Mouse (Mus musculus): ENCODE data around the gene H2-M10.6. TPM values are rescaled to one million over a fixed set of nuclear protein-coding genes. Genes with fewer than 3 reads are reported as not detected.

H2-M10.6 gene
- polyA plus RNA-seq, 1 experiment from 2014 or later, result not detected

GRCm38 (mm10) chr17:36836874-36837647, 25.1 kb downstream of the H2-M10.6 start, which contains the start of gene Trim26:
TSS of gene Trim26 (plus strand) at chr17:36837134.
- Histone ChIP-seq H3K4me3 (ENCODE audit: low read length) (peak within 1 kb of the TSS; percentile 78), H3K9ac (replicated peaks; ENCODE audit: low read length) (peak within 1 kb of the TSS; percentile 92), H3K4me2 (replicated peaks; ENCODE audit: low read depth, low read length) (peak within 1 kb of the TSS; percentile 70), H3K27me3 (ENCODE audit: insufficient read depth, low read length) (no peaks in the 10 kb centered on the region), H3K9me3 (ENCODE audit: low read length) (no peaks in the 10 kb centered on the region), H3K36me3 (ENCODE audit: insufficient read depth, low read length) (no peaks in the 10 kb centered on the region), H3K4me1 (ENCODE audit: insufficient read depth, low read length) (peaks cover 14% of the 10 kb centered on the region; the same call in 1 of the 2 replicates), H3K27ac (ENCODE audit: low read length) (peak within 1 kb of the TSS; percentile 96)
- under 1% methylated on average over 50 of the region's 58 CpGs for WGBS
- ATAC-seq (ENCODE audit: low FRiP score, low TSS enrichment), result peak; percentile 99

- Histone ChIP-seq H3K36me3 (ENCODE audit: insufficient read depth, low read length) (0 out of 2 replicates have a peak, but pooled peaks cover 2% of the 10 kb centered on the region), H3K27ac (ENCODE audit: low read length) (no peak overlapping the region), H3K9me3 (ENCODE audit: low read length) (no peaks in the 10 kb centered on the region), H3K9ac (replicated peaks; ENCODE audit: low read length) (no peak overlapping the region), H3K4me3 (ENCODE audit: low read length) (no peak overlapping the region), H3K4me2 (replicated peaks; ENCODE audit: low read depth, low read length) (no peak overlapping the region), H3K27me3 (ENCODE audit: insufficient read depth, low read length) (no peaks in the 10 kb centered on the region), H3K4me1 (ENCODE audit: insufficient read depth, low read length) (peaks cover 15% of the 10 kb centered on the region; the same call in 1 of the 2 replicates)
- WGBS, result 88% methylated on average over 5 of the region's 5 CpGs
- no peak for ATAC-seq (ENCODE audit: low FRiP score, low TSS enrichment)
Measured at GRCm38 (mm10) chr17:36839001-36839400, 27.0 kb downstream of the H2-M10.6 start.

- no peak overlapping the region for H3K27ac ChIP-seq (ENCODE audit: low read length)
- 0 out of 2 replicates have a peak, but pooled peaks cover 2% of the 10 kb centered on the region for H3K36me3 ChIP-seq (ENCODE audit: insufficient read depth, low read length)
- ATAC-seq (ENCODE audit: low FRiP score, low TSS enrichment), result no peak
- H3K9ac ChIP-seq (replicated peaks; ENCODE audit: low read length), result no peak overlapping the region
- no peak overlapping the region for H3K4me2 ChIP-seq (replicated peaks; ENCODE audit: low read depth, low read length)
- 83% methylated on average over 3 of the region's 3 CpGs for whole genome bisulfite sequencing
- H3K4me3 ChIP-seq (ENCODE audit: low read length), result no peak overlapping the region
- H3K4me1 ChIP-seq (ENCODE audit: insufficient read depth, low read length), result peaks cover 18% of the 10 kb centered on the region; the same call in 1 of the 2 replicates
- no peaks in the 10 kb centered on the region for H3K9me3 ChIP-seq (ENCODE audit: low read length)
- no peaks in the 10 kb centered on the region for H3K27me3 ChIP-seq (ENCODE audit: insufficient read depth, low read length)
Measured at GRCm38 (mm10) chr17:36839931-36840330, 28.0 kb downstream of the H2-M10.6 start.

- 0 out of 2 replicates have a peak, but pooled peaks cover 2% of the 10 kb centered on the region for H3K36me3 ChIP-seq (ENCODE audit: insufficient read depth, low read length)
- no peaks in the 10 kb centered on the region for H3K9me3 ChIP-seq (ENCODE audit: low read length)
- H3K27me3 ChIP-seq (ENCODE audit: insufficient read depth, low read length), result no peaks in the 10 kb centered on the region
- no peak overlapping the region for H3K4me2 ChIP-seq (replicated peaks; ENCODE audit: low read depth, low read length)
- no peak overlapping the region for H3K4me3 ChIP-seq (ENCODE audit: low read length)
- peaks cover 16% of the 10 kb centered on the region; the same call in 1 of the 2 replicates for H3K4me1 ChIP-seq (ENCODE audit: insufficient read depth, low read length)
- H3K9ac ChIP-seq (replicated peaks; ENCODE audit: low read length), result no peak overlapping the region
- no peak for ATAC-seq (ENCODE audit: low FRiP score, low TSS enrichment)
- H3K27ac ChIP-seq (ENCODE audit: low read length), result no peak overlapping the region
Measured at GRCm38 (mm10) chr17:36840961-36841445, 29.0 kb downstream of the H2-M10.6 start.

- H3K9ac ChIP-seq (replicated peaks; ENCODE audit: low read length), result no peak overlapping the region
- H3K4me1 ChIP-seq (ENCODE audit: insufficient read depth, low read length), result 0 out of 2 replicates have a peak, but pooled peaks cover 4% of the 10 kb centered on the region
- 0 out of 2 replicates have a peak, but pooled peaks cover 2% of the 10 kb centered on the region for H3K36me3 ChIP-seq (ENCODE audit: insufficient read depth, low read length)
- H3K27me3 ChIP-seq (ENCODE audit: insufficient read depth, low read length), result no peaks in the 10 kb centered on the region
- ATAC-seq (ENCODE audit: low FRiP score, low TSS enrichment), result no peak
- H3K9me3 ChIP-seq (ENCODE audit: low read length), result no peaks in the 10 kb centered on the region
- H3K27ac ChIP-seq (ENCODE audit: low read length), result no peak overlapping the region
- no peak overlapping the region for H3K4me2 ChIP-seq (replicated peaks; ENCODE audit: low read depth, low read length)
- 75% methylated on average over 7 of the region's 7 CpGs for WGBS
- no peak overlapping the region for H3K4me3 ChIP-seq (ENCODE audit: low read length)
Measured at GRCm38 (mm10) chr17:36843696-36844095, 31.7 kb downstream of the H2-M10.6 start.

GRCm38 (mm10) chr17:36844286-36844719, 32.3 kb downstream of the H2-M10.6 start:
- H3K4me3 ChIP-seq (ENCODE audit: low read length), result no peak overlapping the region
- H3K27ac ChIP-seq (ENCODE audit: low read length), result no peak overlapping the region
- no peaks in the 10 kb centered on the region for H3K27me3 ChIP-seq (ENCODE audit: insufficient read depth, low read length)
- H3K9me3 ChIP-seq (ENCODE audit: low read length), result no peaks in the 10 kb centered on the region
- no peak overlapping the region for H3K9ac ChIP-seq (replicated peaks; ENCODE audit: low read length)
- no peak for ATAC-seq (ENCODE audit: low FRiP score, low TSS enrichment)
- H3K4me2 ChIP-seq (replicated peaks; ENCODE audit: low read depth, low read length), result no peak overlapping the region
- H3K4me1 ChIP-seq (ENCODE audit: insufficient read depth, low read length), result 0 out of 2 replicates have a peak, but pooled peaks cover 4% of the 10 kb centered on the region
- 0 out of 2 replicates have a peak, but pooled peaks cover 2% of the 10 kb centered on the region for H3K36me3 ChIP-seq (ENCODE audit: insufficient read depth, low read length)

- Histone ChIP-seq H3K9me3 (ENCODE audit: low read length) (no peaks in the 10 kb centered on the region), H3K9ac (replicated peaks; ENCODE audit: low read length) (no peak overlapping the region), H3K4me1 (ENCODE audit: insufficient read depth, low read length) (0 out of 2 replicates have a peak, but pooled peaks cover 4% of the 10 kb centered on the region), H3K4me3 (ENCODE audit: low read length) (no peak overlapping the region), H3K27me3 (ENCODE audit: insufficient read depth, low read length) (no peaks in the 10 kb centered on the region), H3K27ac (ENCODE audit: low read length) (no peak overlapping the region), H3K36me3 (ENCODE audit: insufficient read depth, low read length) (0 out of 2 replicates have a peak, but pooled peaks cover 2% of the 10 kb centered on the region), H3K4me2 (replicated peaks; ENCODE audit: low read depth, low read length) (no peak overlapping the region)
- WGBS, result 69% methylated on average over 1 of the region's 1 CpGs
- ATAC-seq (ENCODE audit: low FRiP score, low TSS enrichment), result no peak
Measured at GRCm38 (mm10) chr17:36844725-36845124, 32.8 kb downstream of the H2-M10.6 start.

- no peaks in the 10 kb centered on the region for H3K9me3 ChIP-seq (ENCODE audit: low read length)
- no peak overlapping the region for H3K4me2 ChIP-seq (replicated peaks; ENCODE audit: low read depth, low read length)
- ATAC-seq (ENCODE audit: low FRiP score, low TSS enrichment), result no peak
- H3K9ac ChIP-seq (replicated peaks; ENCODE audit: low read length), result no peak overlapping the region
- WGBS, result 82% methylated on average over 5 of the region's 5 CpGs
- H3K27ac ChIP-seq (ENCODE audit: low read length), result no peak overlapping the region
- H3K4me3 ChIP-seq (ENCODE audit: low read length), result no peak overlapping the region
- peaks cover 33% of the 10 kb centered on the region for H3K36me3 ChIP-seq (ENCODE audit: insufficient read depth, low read length)
- 0 out of 2 replicates have a peak, but pooled peaks cover 4% of the 10 kb centered on the region for H3K4me1 ChIP-seq (ENCODE audit: insufficient read depth, low read length)
- H3K27me3 ChIP-seq (ENCODE audit: insufficient read depth, low read length), result no peaks in the 10 kb centered on the region
Measured at GRCm38 (mm10) chr17:36848911-36849310, 36.9 kb downstream of the H2-M10.6 start.

GRCm38 (mm10) chr17:36849992-36850391, 38.0 kb downstream of the H2-M10.6 start:
- Histone ChIP-seq H3K4me1 (ENCODE audit: insufficient read depth, low read length) (no peaks in the 10 kb centered on the region), H3K36me3 (ENCODE audit: insufficient read depth, low read length) (peaks cover 44% of the 10 kb centered on the region), H3K4me2 (replicated peaks; ENCODE audit: low read depth, low read length) (no peak overlapping the region), H3K27ac (ENCODE audit: low read length) (no peak overlapping the region), H3K9me3 (ENCODE audit: low read length) (no peaks in the 10 kb centered on the region), H3K27me3 (ENCODE audit: insufficient read depth, low read length) (no peaks in the 10 kb centered on the region), H3K4me3 (ENCODE audit: low read length) (no peak overlapping the region), H3K9ac (replicated peaks; ENCODE audit: low read length) (no peak overlapping the region)
- 91% methylated on average over 2 of the region's 2 CpGs for WGBS
- ATAC-seq (ENCODE audit: low FRiP score, low TSS enrichment), result no peak

GRCm38 (mm10) chr17:36851200-36851599, 39.2 kb downstream of the H2-M10.6 start:
- no peak for ATAC-seq (ENCODE audit: low FRiP score, low TSS enrichment)
- H3K27me3 ChIP-seq (ENCODE audit: insufficient read depth, low read length), result no peaks in the 10 kb centered on the region

More at GRCm38 (mm10) chr17:36851200-36851599, 39.2 kb downstream of the H2-M10.6 start:
- Histone ChIP-seq H3K9me3 (ENCODE audit: low read length) (no peaks in the 10 kb centered on the region), H3K4me2 (replicated peaks; ENCODE audit: low read depth, low read length) (no peak overlapping the region), H3K27ac (ENCODE audit: low read length) (no peak overlapping the region), H3K4me1 (ENCODE audit: insufficient read depth, low read length) (no peaks in the 10 kb centered on the region), H3K9ac (replicated peaks; ENCODE audit: low read length) (no peak overlapping the region), H3K36me3 (ENCODE audit: insufficient read depth, low read length) (peaks cover 54% of the 10 kb centered on the region), H3K4me3 (ENCODE audit: low read length) (no peak overlapping the region)
- WGBS, result 69% methylated on average over 5 of the region's 5 CpGs

Data from kidney, embryonic 16.5 days (tissue).